Mouse (Mus musculus) liver, postnatal 0 days (tissue): ENCODE measurements around the gene Fat3.

ENCODE experiments used
- CTCF ChIP-seq: sonication (generic); IDR thresholded peaks from 2 replicates; pipeline ENCODE4 v1.5.1; 2016; ENCODE audit warnings: antibody characterized with exemption, low read depth
- EP300 ChIP-seq: IDR thresholded peaks from 2 replicates; pipeline ENCODE4 v1.6.1; 2016; ENCODE audit warnings: antibody characterized with exemption, low read depth, mild to moderate bottlenecking

DNA sequence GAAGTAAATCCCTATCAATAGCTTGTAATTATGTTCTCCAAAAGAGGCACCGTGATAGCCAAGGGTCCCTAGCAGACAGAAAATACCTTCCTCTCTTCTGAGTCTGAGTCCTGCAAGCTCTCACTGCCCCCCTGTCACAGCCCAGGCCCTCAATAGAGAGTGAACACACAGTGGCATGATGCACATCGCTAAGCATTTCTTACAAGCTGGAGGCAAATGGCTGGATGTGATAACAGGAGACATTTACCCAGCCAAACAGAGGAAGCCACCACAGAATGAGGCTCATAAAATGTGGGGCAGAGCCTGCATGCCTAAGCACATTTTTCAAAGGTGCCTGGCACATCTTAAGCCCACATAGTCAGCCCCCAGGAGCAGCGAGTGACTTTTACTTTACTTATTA lies 288.5 kb downstream of the Fat3 start:
- TF ChIP-seq EP300 (no peak), CTCF (no peak)
